ENCODE assay signal across 17 mouse cellular contexts in genomic region chr5:136357227-136357626, GRCm38 (mm10).
A peak's percentile ranks its signal among the peaks of the same experiment; 100 is the strongest.
DNase-seq lines count a peak whose midpoint lies in the region; ATAC-seq and TF ChIP-seq lines count a peak whose summit lies in the region.
"Had no signal": no experiment of that assay in that cellular context is flagged by ENCODE, and none has a peak within 500 bp of the region (broad histone marks: within the 10 kb centered on the region; RNA-seq: fewer than 3 reads in every experiment).

No protein-coding gene starts in this region.

- no peak for TF ChIP-seq POLR2A in olfactory bulb, adult 2 months (IDR thresholded peaks at IDR 0.05; ENCODE audit: insufficient read depth, low read depth, low read length)

- 73% methylated on average over 2 of the region's 2 CpGs for WGBS in heart, embryonic 10.5 days
- 46% methylated on average over 2 of the region's 2 CpGs for WGBS in neural tube, embryonic 12.5 days
- WGBS in neural tube, embryonic 15.5 days: 21% methylated on average over 2 of the region's 2 CpGs
- 28% methylated on average over 2 of the region's 2 CpGs for WGBS in forebrain, embryonic 15.5 days
- WGBS in olfactory bulb, adult 2 months: 24% methylated on average over 2 of the region's 2 CpGs

- H3K27ac ChIP-seq in heart, embryonic 10.5 days: peak overlapping the region; percentile 2; the same call in 1 of the 2 replicates
- 0 out of 2 replicates have a peak overlapping the region, but pooled peaks have one; percentile 10 for H3K27ac ChIP-seq in neural tube, embryonic 12.5 days
- H3K27ac ChIP-seq in neural tube, embryonic 15.5 days (replicated peaks): no peak overlapping the region
- H3K27ac ChIP-seq in forebrain, embryonic 15.5 days (replicated peaks): peak overlapping the region; percentile 72
- H3K27ac ChIP-seq in olfactory bulb, adult 2 months (ENCODE audit: insufficient read depth, low read depth, low read length): peak overlapping the region; percentile 70
- H3K27ac ChIP-seq: limb, embryonic 10.5 days; liver, embryonic 15.5 days had no signal

- H3K9me3 ChIP-seq in heart, embryonic 10.5 days: no peaks in the 10 kb centered on the region
- H3K9me3 ChIP-seq in neural tube, embryonic 12.5 days: no peaks in the 10 kb centered on the region
- H3K9me3 ChIP-seq in neural tube, embryonic 15.5 days (replicated peaks): no peaks in the 10 kb centered on the region
- H3K9me3 ChIP-seq in forebrain, embryonic 15.5 days: no peaks in the 10 kb centered on the region
- H3K9me3 ChIP-seq: limb, embryonic 10.5 days; liver, embryonic 15.5 days had no signal

- no peak overlapping the region for H3K4me2 ChIP-seq in neural tube, embryonic 12.5 days (replicated peaks)
- H3K4me2 ChIP-seq in neural tube, embryonic 15.5 days: no peak overlapping the region
- no peak overlapping the region for H3K4me2 ChIP-seq in forebrain, embryonic 15.5 days (replicated peaks)
- H3K4me2 ChIP-seq: liver, embryonic 15.5 days had no signal

- no peak for DNase-seq in heart, embryonic 10.5 days (ENCODE audit: low spot score)
- no peak for DNase-seq in heart, postnatal 25 days (ENCODE audit: low spot score)
- DNase-seq in left cerebral cortex, adult 18-20 months (ENCODE audit: low spot score in 2 of 2): no peak
- no peak for DNase-seq in ovary, postnatal 10 days (ENCODE audit: low spot score)
- DNase-seq: adrenal gland, postnatal 25 days; cerebellum, adult 11-12 months; embryo, embryonic 11 days; heart, postnatal 14 days; kidney, adult 2 months; lung, postnatal 36 days; thymus, adult 18-20 months had no signal

- H3K4me1 ChIP-seq in heart, embryonic 10.5 days: peaks cover 33% of the 10 kb centered on the region
- H3K4me1 ChIP-seq in neural tube, embryonic 12.5 days: peaks cover 34% of the 10 kb centered on the region
- peaks cover 41% of the 10 kb centered on the region for H3K4me1 ChIP-seq in neural tube, embryonic 15.5 days
- peaks cover 42% of the 10 kb centered on the region for H3K4me1 ChIP-seq in forebrain, embryonic 15.5 days
- peaks cover 23% of the 10 kb centered on the region for H3K4me1 ChIP-seq in olfactory bulb, adult 2 months (ENCODE audit: control insufficient read depth, insufficient read depth, low read length)
- H3K4me1 ChIP-seq: liver, embryonic 15.5 days had no signal

- no peak for ATAC-seq in neural tube, embryonic 12.5 days (ENCODE audit: low FRiP score, low read depth)
- ATAC-seq in neural tube, embryonic 15.5 days (ENCODE audit: low FRiP score): no peak
- peak; percentile 69 for ATAC-seq in forebrain, embryonic 15.5 days (replicated peaks)

- peaks cover 64% of the 10 kb centered on the region for H3K36me3 ChIP-seq in heart, embryonic 10.5 days
- H3K36me3 ChIP-seq in neural tube, embryonic 12.5 days: peaks cover 9% of the 10 kb centered on the region; the same call in 1 of the 2 replicates
- peaks cover 10% of the 10 kb centered on the region; the same call in 1 of the 2 replicates for H3K36me3 ChIP-seq in neural tube, embryonic 15.5 days
- peaks cover 15% of the 10 kb centered on the region; the same call in 1 of the 2 replicates for H3K36me3 ChIP-seq in forebrain, embryonic 15.5 days

- no peaks in the 10 kb centered on the region for H3K27me3 ChIP-seq in heart, embryonic 10.5 days (ENCODE audit: insufficient read depth, poor library complexity, severe bottlenecking)
- H3K27me3 ChIP-seq in neural tube, embryonic 12.5 days (replicated peaks): no peaks in the 10 kb centered on the region
- H3K27me3 ChIP-seq in neural tube, embryonic 15.5 days (replicated peaks): no peaks in the 10 kb centered on the region
- H3K27me3 ChIP-seq in forebrain, embryonic 15.5 days: no peaks in the 10 kb centered on the region
- H3K27me3 ChIP-seq: liver, embryonic 15.5 days had no signal

- no peak for TF ChIP-seq CTCF in olfactory bulb, adult 2 months (IDR thresholded peaks at IDR 0.05; ENCODE audit: insufficient read depth, low read depth, low read length)

- H3K4me3 ChIP-seq in heart, embryonic 10.5 days: no peak overlapping the region
- no peak overlapping the region for H3K4me3 ChIP-seq in neural tube, embryonic 12.5 days
- no peak overlapping the region for H3K4me3 ChIP-seq in neural tube, embryonic 15.5 days (replicated peaks)
- no peak overlapping the region for H3K4me3 ChIP-seq in forebrain, embryonic 15.5 days
- no peak overlapping the region for H3K4me3 ChIP-seq in olfactory bulb, adult 2 months (ENCODE audit: insufficient read depth, low read depth, low read length)
- H3K4me3 ChIP-seq: limb, embryonic 10.5 days; liver, embryonic 15.5 days had no signal

- intact Hi-C loops in heart, postnatal 25 days (cut with DNase I): no loop called here

- no peak overlapping the region for H3K9ac ChIP-seq in neural tube, embryonic 12.5 days
- H3K9ac ChIP-seq in neural tube, embryonic 15.5 days (replicated peaks): no peak overlapping the region
- no peak overlapping the region for H3K9ac ChIP-seq in forebrain, embryonic 15.5 days (replicated peaks)
- H3K9ac ChIP-seq: liver, embryonic 15.5 days had no signal
